Mouse (Mus musculus) inflammation-experienced regulatory T-cells, adult 6 months (primary cell): Measurements from ENCODE around the gene Bahd1. TPM values are rescaled to one million over a fixed set of nuclear protein-coding genes. Genes with fewer than 3 reads are reported as not detected.

ENCODE experiments used
- ATAC-seq: one replicate; pipeline ENCODE4 v1.8.0; 2017
- polyA plus RNA-seq, 3 experiments: library from polyadenylated mRNA; unstranded; fragments of 100-300 nt; shearing (Covaris generic); gene quantifications; one replicate each; pipeline ENCODE4 v1.2.1; 2017

Gene Bahd1
- polyA plus RNA-seq, 3 experiments from 2014 or later = 2.2 to 4.6 (median 4.6) TPM

- no peak for ATAC-seq
Measured at GRCm38 (mm10) chr2:118943232-118943631, 43.1 kb downstream of the Bahd1 start.

GRCm38 (mm10) chr2:118948818-118949217 lies 48.6 kb downstream of the Bahd1 start:
- ATAC-seq = no peak

GRCm38 (mm10) chr2:118949699-118950098 lies 49.5 kb downstream of the Bahd1 start:
- no peak for ATAC-seq

- no peak for ATAC-seq
Measured at GRCm38 (mm10) chr2:118956497-118956896, 56.3 kb downstream of the Bahd1 start.

- no peak for ATAC-seq
Measured at GRCm38 (mm10) chr2:118959644-118960043, 59.5 kb downstream of the Bahd1 start.

- no peak for ATAC-seq
Measured at GRCm38 (mm10) chr2:118960413-118960812, 60.2 kb downstream of the Bahd1 start.

GRCm38 (mm10) chr2:118961546-118961945 lies 61.4 kb downstream of the Bahd1 start:
- ATAC-seq = no peak

GRCm38 (mm10) chr2:118963007-118963675 lies 63.0 kb downstream of the Bahd1 start:
- no peak for ATAC-seq

- no peak for ATAC-seq
Measured at GRCm38 (mm10) chr2:118963676-118964012, 63.5 kb downstream of the Bahd1 start.

- ATAC-seq = no peak
Measured at GRCm38 (mm10) chr2:118969585-118970147, 69.5 kb downstream of the Bahd1 start.

GRCm38 (mm10) chr2:118972048-118972447 lies 71.9 kb downstream of the Bahd1 start:
- ATAC-seq = no peak

- peak; percentile 63 for ATAC-seq
Measured at GRCm38 (mm10) chr2:118972687-118973376, 72.7 kb downstream of the Bahd1 start.

Other genes with a start within 250 kb of the Bahd1 start
- gene Pak6, start 237.1 kb upstream of the Bahd1 start, polyA plus RNA-seq = under 1 TPM in 2 of 3 experiments, not detected in 1; 0.15 to 0.60 TPM
- gene Ankrd63, start 196.4 kb upstream of the Bahd1 start, polyA plus RNA-seq = not detected
- 10 to 100 TPM in 2 of 3 experiments, 1 to 10 TPM in 1; 8.2 to 18.9 (median 18.4) TPM for gene Plcb2, start 171.9 kb upstream of the Bahd1 start, polyA plus RNA-seq
- 10 to 100 TPM; 28.1 to 40.7 (median 28.2) TPM for gene Inafm2, start 154.6 kb upstream of the Bahd1 start, polyA plus RNA-seq
- under 1 TPM in 2 of 3 experiments, not detected in 1; 0.16 to 0.30 TPM for gene Ccdc9b, start 137.7 kb upstream of the Bahd1 start, polyA plus RNA-seq
- gene Phgr1, start 127.6 kb upstream of the Bahd1 start, polyA plus RNA-seq = not detected
- not detected for gene Disp2, start 120.7 kb upstream of the Bahd1 start, polyA plus RNA-seq
- 10 to 100 TPM; 11.9 to 73.4 (median 13.7) TPM for gene Knstrn, start 86.4 kb upstream of the Bahd1 start, polyA plus RNA-seq
- 10 to 100 TPM; 33.1 to 71.6 (median 60.8) TPM for gene Ivd, start 38.4 kb upstream of the Bahd1 start, polyA plus RNA-seq
- 1 to 10 TPM; 1.1 to 1.6 (median 1.5) TPM for gene Chst14, start 26.1 kb downstream of the Bahd1 start, polyA plus RNA-seq
- gene Ccdc32, start 129.0 kb downstream of the Bahd1 start, polyA plus RNA-seq = 10 to 100 TPM; 21.9 to 23.2 (median 22.8) TPM
- 1 to 10 TPM; 1.6 to 2.2 (median 2.0) TPM for gene Rpusd2, start 134.4 kb downstream of the Bahd1 start, polyA plus RNA-seq
- gene Knl1, start 146.7 kb downstream of the Bahd1 start, polyA plus RNA-seq = 10 to 100 TPM in 1 of 3 experiments, 1 to 10 TPM in 2; 4.6 to 49.6 (median 6.9) TPM
- gene Rad51, start 212.4 kb downstream of the Bahd1 start, polyA plus RNA-seq = 10 to 100 TPM in 1 of 3 experiments, 1 to 10 TPM in 2; 3.8 to 40.3 (median 4.5) TPM